Mouse (Mus musculus) kidney, adult 18-20 months (tissue): ENCODE results near the gene Ugt1a5.

Experiments used
- DNase-seq: peaks from one replicate; pipeline ENCODE4 v3.0.0; 2021

Gene Ugt1a5

DNA sequence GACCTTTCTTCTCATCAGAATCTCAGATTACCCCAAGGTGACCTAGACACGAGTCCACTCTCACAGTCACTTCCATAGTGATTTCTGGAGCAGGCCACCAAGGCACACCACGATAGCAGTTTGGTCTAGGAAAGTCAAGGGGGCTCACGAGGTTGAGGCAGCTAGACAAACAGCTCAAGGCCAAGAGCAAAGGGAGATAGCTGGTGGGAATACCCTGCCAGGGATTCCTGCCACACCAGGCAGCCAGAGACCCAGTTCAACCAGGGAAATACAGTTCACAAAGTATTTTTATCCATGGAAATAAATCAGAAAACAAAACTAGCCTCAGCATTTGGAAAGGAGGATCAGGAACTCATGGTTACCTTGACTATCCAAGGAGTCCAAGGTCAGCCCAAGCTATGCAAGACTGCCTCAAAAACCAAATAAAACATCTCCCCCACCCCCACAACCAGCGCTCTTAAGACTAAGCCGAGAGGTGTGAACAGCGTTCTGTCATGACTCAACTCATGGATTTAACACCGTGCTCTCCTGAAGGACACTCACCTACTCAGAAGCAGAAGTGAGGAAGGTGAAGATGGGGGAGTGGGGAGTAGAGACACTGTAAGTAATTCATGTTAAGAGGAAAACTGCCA lies 98.5 kb downstream of the Ugt1a5 start:
- DNase-seq: no peak

- DNase-seq: no peak
Measured at GRCm38 (mm10) chr1:88264869-88265240, 99.0 kb downstream of the Ugt1a5 start.

DNA sequence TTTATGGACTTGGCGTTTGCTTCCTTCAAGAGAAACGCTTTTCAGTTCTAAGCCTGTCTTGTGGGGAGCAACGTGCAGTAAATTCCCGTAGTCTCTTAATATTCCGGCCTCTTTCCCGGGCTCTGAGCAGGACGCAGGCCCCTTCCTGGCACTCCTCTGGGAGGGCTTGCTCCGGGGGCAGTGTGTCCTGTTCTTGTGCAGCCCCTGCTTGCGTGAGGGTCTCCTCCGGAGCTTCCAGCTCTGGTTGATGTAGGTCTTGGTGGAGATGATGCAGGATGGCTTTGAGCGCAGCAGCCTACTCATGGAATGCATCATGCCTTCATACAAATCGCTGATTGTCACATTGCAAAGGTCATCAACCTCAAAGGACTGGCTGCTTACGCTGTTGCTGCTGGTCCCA lies 100.3 kb downstream of the Ugt1a5 start:
- no peak for DNase-seq

GRCm38 (mm10) chr1:88267489-88267888 lies 101.7 kb downstream of the Ugt1a5 start:
- DNase-seq: no peak

DNA sequence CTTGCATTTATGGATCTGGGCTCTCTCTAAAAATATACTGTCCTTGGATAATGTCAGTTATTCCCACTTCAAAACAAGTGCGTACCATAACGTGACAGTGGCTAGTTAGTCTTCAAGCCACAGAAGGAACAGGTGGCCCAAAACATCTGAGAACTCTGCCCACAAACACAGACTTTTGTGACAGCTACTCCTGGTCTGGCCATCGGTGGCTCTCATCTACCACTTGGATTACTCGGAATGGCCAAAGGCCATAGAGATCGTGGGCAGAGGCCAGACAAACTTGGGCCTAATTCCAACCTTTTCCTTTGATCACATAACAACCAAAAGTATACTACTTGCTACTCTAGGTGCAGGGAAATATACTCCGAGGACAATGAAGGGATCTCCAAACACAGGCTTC lies 102.3 kb downstream of the Ugt1a5 start:
- DNase-seq: no peak
